In genomic region chr10:43651915-43652314, GRCm38 (mm10) we compare ENCODE assay signal across 21 mouse cellular contexts.
"Had no signal": no experiment of that assay in that cellular context is flagged by ENCODE, and none has a peak within 500 bp of the region (broad histone marks: within the 10 kb centered on the region; RNA-seq: fewer than 3 reads in every experiment).

No protein-coding gene starts in this region.

- H3K4me2 ChIP-seq: heart, embryonic 11.5 days; heart, embryonic 13.5 days; heart, embryonic 15.5 days; hindbrain, embryonic 12.5 days; hindbrain, embryonic 15.5 days; kidney, embryonic 15.5 days; limb, embryonic 12.5 days; liver, embryonic 11.5 days; liver, embryonic 13.5 days; liver, embryonic 15.5 days had no signal

- H3K4me1 ChIP-seq: hindbrain, embryonic 12.5 days; hindbrain, embryonic 15.5 days had no signal

- H3K36me3 ChIP-seq: heart, embryonic 13.5 days; heart, embryonic 15.5 days; hindbrain, embryonic 12.5 days; hindbrain, embryonic 15.5 days; kidney, embryonic 15.5 days; limb, embryonic 10.5 days; limb, embryonic 12.5 days; liver, embryonic 13.5 days had no signal

- H3K27ac ChIP-seq: heart, adult 2 months; heart, embryonic 13.5 days; heart, embryonic 15.5 days; hindbrain, embryonic 12.5 days; hindbrain, embryonic 15.5 days; hindbrain, postnatal 0 days; kidney, embryonic 15.5 days; kidney, postnatal 0 days; left cerebral cortex, adult 2 months; limb, embryonic 10.5 days; limb, embryonic 12.5 days; liver, embryonic 13.5 days; liver, embryonic 15.5 days had no signal

- H3K27me3 ChIP-seq: heart, embryonic 13.5 days; heart, embryonic 15.5 days; hindbrain, embryonic 12.5 days; hindbrain, embryonic 15.5 days; kidney, embryonic 15.5 days; limb, embryonic 12.5 days; liver, embryonic 13.5 days; liver, embryonic 15.5 days had no signal

- H3K4me3 ChIP-seq: heart, adult 2 months; heart, embryonic 13.5 days; heart, embryonic 15.5 days; hindbrain, embryonic 12.5 days; hindbrain, embryonic 15.5 days; kidney, embryonic 15.5 days; left cerebral cortex, adult 2 months; limb, embryonic 10.5 days; limb, embryonic 12.5 days; liver, embryonic 13.5 days; liver, embryonic 15.5 days had no signal

- H3K9me3 ChIP-seq: heart, embryonic 13.5 days; heart, embryonic 15.5 days; hindbrain, embryonic 12.5 days; hindbrain, embryonic 15.5 days; kidney, embryonic 15.5 days; limb, embryonic 10.5 days; limb, embryonic 12.5 days; liver, embryonic 13.5 days; liver, embryonic 15.5 days had no signal

- DNase-seq: gastrocnemius, postnatal 36 days; heart, adult 2 months; heart, postnatal 14 days; heart, postnatal 36 days; layer of hippocampus, adult 9-11 months; liver; liver, embryonic 13.5 days; liver, postnatal 0 days had no signal

- ATAC-seq: hindbrain, postnatal 0 days; liver, postnatal 0 days had no signal

- H3K9ac ChIP-seq: heart, embryonic 13.5 days; heart, embryonic 15.5 days; hindbrain, embryonic 12.5 days; hindbrain, embryonic 15.5 days; kidney, embryonic 15.5 days; limb, embryonic 12.5 days; liver, embryonic 13.5 days; liver, embryonic 15.5 days; liver, postnatal 0 days had no signal
